Mouse (Mus musculus): ENCODE data around the gene Utrn. TPM values are rescaled to one million over a fixed set of nuclear protein-coding genes. Genes with fewer than 3 reads are reported as not detected.

The Utrn gene
- total and polyA plus RNA-seq, 3 experiments: 0.31 to 1.1 (median 0.67) TPM

DNA sequence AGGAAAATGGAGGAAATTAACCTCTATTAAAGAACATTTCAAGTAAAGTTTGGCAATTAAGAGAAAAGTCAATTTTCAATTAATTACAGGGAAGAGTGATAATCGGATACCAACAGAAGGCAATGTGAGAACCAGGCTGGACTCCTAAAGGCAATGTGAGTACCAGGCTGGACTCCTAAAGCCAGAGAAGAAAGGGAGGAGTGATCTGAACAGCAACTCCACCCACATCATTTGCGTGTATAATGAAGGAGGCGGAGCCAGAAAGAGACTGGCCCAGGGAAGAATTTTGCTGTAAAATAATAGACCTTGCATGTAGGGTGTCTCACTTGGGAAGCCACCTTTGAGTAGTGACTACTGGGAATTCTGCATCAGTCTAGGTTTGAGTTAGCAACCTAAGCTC is 334.4 kb downstream of the Utrn start:
- TF ChIP-seq USF2 (conservative IDR thresholded peaks at IDR 0.05; ENCODE audit: low read depth, low read length) (no peak), SMC3 (IDR thresholded peaks at IDR 0.05; ENCODE audit: low read depth, low read length) (no peak), GABPA (IDR thresholded peaks at IDR 0.05; ENCODE audit: insufficient replicate concordance, low read depth, low read length) (no peak), JUND (conservative IDR thresholded peaks at IDR 0.05; ENCODE audit: low read depth, low read length) (no peak), ZKSCAN1 (IDR thresholded peaks at IDR 0.05; ENCODE audit: borderline replicate concordance, low read depth, low read length) (no peak), RCOR1 (conservative IDR thresholded peaks at IDR 0.05; ENCODE audit: low read depth, low read length) (no peak), POLR2AphosphoS2 (IDR thresholded peaks at IDR 0.05; ENCODE audit: low read depth, low read length) (no peak), TCF12 (IDR thresholded peaks at IDR 0.05; ENCODE audit: low read depth, low read length) (no peak), MAFK (IDR thresholded peaks at IDR 0.05; ENCODE audit: insufficient replicate concordance, low read length) (no peak)
- Histone ChIP-seq H3K4me2 (ENCODE audit: insufficient read depth, low read depth, poor library complexity, severe bottlenecking) (no peak overlapping the region), H3K4me1 (ENCODE audit: control insufficient read depth in 1 of 2, insufficient read depth in 2 of 2) (no peaks in the 10 kb centered on the region), H3K27ac (ENCODE audit: insufficient read depth, low read depth) (no peak overlapping the region), H3K79me2 (replicated peaks; ENCODE audit: control insufficient read depth, extremely low read depth, insufficient read depth, poor library complexity, severe bottlenecking) (no peaks in the 10 kb centered on the region), H3K4me3 (replicated peaks in 1 of 3; ENCODE audit: low read depth in 2 of 3, low read length in 2 of 3, poor library complexity in 1 of 3) (no peak overlapping the region), H3K9ac (ENCODE audit: insufficient read depth, low read depth) (no peak overlapping the region), H3K9me3 (replicated peaks; ENCODE audit: low read length) (no peaks in the 10 kb centered on the region), H3K27me3 (replicated peaks) (no peaks in the 10 kb centered on the region), H3K36me3 (replicated peaks in 1 of 2; ENCODE audit: control insufficient read depth in 1 of 2, insufficient read depth in 1 of 2, low read length in 1 of 2) (no peaks in the 10 kb centered on the region)
- in situ Hi-C loops (cut with MboI; ENCODE audit: low pct_ligation_motif_present, low pct_unique_long_range_greater_than_20kb, low sequenced_read_pairs) (no loop called here), dilution Hi-C loops (cut with MboI; ENCODE audit: extremely low pct_ligation_motif_present, extremely low pct_unique_long_range_greater_than_20kb, low sequenced_read_pairs) (no loop called here)
- peak; percentile 6 for DNase-seq (ENCODE audit: extremely low read depth)

GRCm38 (mm10) chr10:12534301-12534700 is 334.9 kb downstream of the Utrn start:
- Histone ChIP-seq H3K79me2 (replicated peaks; ENCODE audit: control insufficient read depth, extremely low read depth, insufficient read depth, poor library complexity, severe bottlenecking) (no peaks in the 10 kb centered on the region), H3K4me2 (ENCODE audit: insufficient read depth, low read depth, poor library complexity, severe bottlenecking) (no peak overlapping the region), H3K4me3 (replicated peaks in 1 of 3; ENCODE audit: low read depth in 2 of 3, low read length in 2 of 3, poor library complexity in 1 of 3) (no peak overlapping the region), H3K27me3 (replicated peaks) (no peaks in the 10 kb centered on the region), H3K36me3 (replicated peaks in 1 of 2; ENCODE audit: control insufficient read depth in 1 of 2, insufficient read depth in 1 of 2, low read length in 1 of 2) (no peaks in the 10 kb centered on the region), H3K9ac (ENCODE audit: insufficient read depth, low read depth) (no peak overlapping the region), H3K27ac (ENCODE audit: insufficient read depth, low read depth) (no peak overlapping the region), H3K9me3 (replicated peaks; ENCODE audit: low read length) (no peaks in the 10 kb centered on the region), H3K4me1 (ENCODE audit: control insufficient read depth in 1 of 2, insufficient read depth in 2 of 2) (no peaks in the 10 kb centered on the region)
- dilution Hi-C loops (cut with MboI; ENCODE audit: extremely low pct_ligation_motif_present, extremely low pct_unique_long_range_greater_than_20kb, low sequenced_read_pairs): no loop called here
- DNase-seq (ENCODE audit: extremely low read depth): no peak
- TF ChIP-seq CTCF (conservative IDR thresholded peaks at IDR 0.05 in 1 of 2, IDR thresholded peaks at IDR 0.05 in 1 of 2; ENCODE audit: low read depth in 2 of 2, low read length in 2 of 2) (no peak), ZC3H11A (IDR thresholded peaks at IDR 0.05; ENCODE audit: low read depth, low read length) (no peak), MAX (IDR thresholded peaks at IDR 0.05; ENCODE audit: low read length) (no peak), E2F4 (IDR thresholded peaks at IDR 0.05; ENCODE audit: insufficient replicate concordance, low read depth, low read length) (no peak), TCF12 (IDR thresholded peaks at IDR 0.05; ENCODE audit: low read depth, low read length) (no peak), KAT2A (IDR thresholded peaks at IDR 0.05; ENCODE audit: insufficient replicate concordance, low read length) (no peak), ZKSCAN1 (IDR thresholded peaks at IDR 0.05; ENCODE audit: borderline replicate concordance, low read depth, low read length) (no peak), TBP (conservative IDR thresholded peaks at IDR 0.05; ENCODE audit: low read depth, low read length) (no peak), MYC (IDR thresholded peaks at IDR 0.05; ENCODE audit: low read depth, low read length) (no peak), ZNF384 (IDR thresholded peaks at IDR 0.05; ENCODE audit: low read depth, low read length) (no peak), CHD1 (IDR thresholded peaks at IDR 0.05; ENCODE audit: low read depth, low read length) (no peak), MXI1 (IDR thresholded peaks at IDR 0.05; ENCODE audit: low read depth, low read length) (no peak), JUN (IDR thresholded peaks at IDR 0.05; ENCODE audit: insufficient read depth, low read depth, low read length) (no peak), IRF4 (IDR thresholded peaks at IDR 0.05; ENCODE audit: low read depth, low read length) (no peak), GABPA (IDR thresholded peaks at IDR 0.05; ENCODE audit: insufficient replicate concordance, low read depth, low read length) (no peak), MAFK (IDR thresholded peaks at IDR 0.05; ENCODE audit: insufficient replicate concordance, low read length) (no peak), MEF2A (IDR thresholded peaks at IDR 0.05; ENCODE audit: borderline replicate concordance, low read depth, low read length) (no peak)
- in situ Hi-C loops (cut with MboI; ENCODE audit: low pct_ligation_motif_present, low pct_unique_long_range_greater_than_20kb, low sequenced_read_pairs): no loop called here
